Mouse (Mus musculus): ENCODE results near the gene Npas1.

Npas1 gene

GRCm38 (mm10) chr7:16406978-16407377 lies 70.5 kb downstream of the Npas1 start:
- no peak for TF ChIP-seq NANOG (IDR thresholded peaks at IDR 0.05; ENCODE audit: borderline replicate concordance, low read length)
- TF ChIP-seq POU5F1 (IDR thresholded peaks at IDR 0.05; ENCODE audit: borderline replicate concordance, low read length): no peak
- TF ChIP-seq CTCF (conservative IDR thresholded peaks at IDR 0.05; ENCODE audit: low read length): no peak
- Histone ChIP-seq H3K9me3 (ENCODE audit: low read length) (no peaks in the 10 kb centered on the region), H3K27me3 (ENCODE audit: insufficient read depth, low read length) (no peaks in the 10 kb centered on the region), H3K4me1 (replicated peaks; ENCODE audit: low read depth, low read length) (peaks cover 72% of the 10 kb centered on the region), H3K36me3 (ENCODE audit: insufficient read depth, low read length) (peaks cover 77% of the 10 kb centered on the region), H3K4me3 (replicated peaks; ENCODE audit: low read length) (no peak overlapping the region)

All from E14TG2a.4 (cell line).